Mouse (Mus musculus): ENCODE measurements around the gene Hist1h2bb. TPM values are rescaled to one million over a fixed set of nuclear protein-coding genes. Genes with fewer than 3 reads are reported as not detected.

The Hist1h2bb gene
- total and polyA plus RNA-seq, 3 experiments, result 3.2 to 2,278 TPM; not detected in 1

DNA sequence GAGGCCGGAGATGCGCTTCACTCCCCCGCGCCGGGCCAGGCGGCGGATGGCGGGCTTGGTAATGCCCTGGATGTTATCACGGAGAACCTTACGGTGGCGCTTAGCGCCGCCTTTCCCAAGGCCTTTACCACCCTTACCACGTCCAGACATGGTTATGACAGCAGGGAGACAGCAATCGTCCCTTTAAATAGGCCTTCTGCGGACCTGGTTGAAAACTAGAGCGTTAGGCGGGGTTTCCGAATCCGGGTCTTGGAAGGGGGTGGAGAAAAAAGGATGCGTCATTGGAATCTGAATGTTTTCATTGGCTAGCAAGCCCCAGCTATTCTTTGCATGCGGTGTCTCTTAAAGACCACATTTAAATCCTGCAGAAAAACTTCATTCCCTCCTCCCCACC lies 48.2 kb upstream of the Hist1h2bb start, which contains the start of gene Hist1h4c:
Gene Hist1h4c (minus strand): TSS at position 155 of the 394 bp plus-strand sequence.
- peak within 1 kb of the TSS; percentile 65 for H3K9ac ChIP-seq (ENCODE audit: control insufficient read depth, low read depth, low read length, poor library complexity, severe bottlenecking)
- H3K27me3 ChIP-seq (ENCODE audit: control insufficient read depth in 1 of 2, insufficient read depth in 2 of 2, low read length in 2 of 2), result no peaks in the 10 kb centered on the region
- peak; percentile 21; the same call in 1 of the 2 replicates for TF ChIP-seq TAL1 (IDR thresholded peaks at IDR 0.05; ENCODE audit: low read length)
- peak; percentile 100 for TF ChIP-seq POLR2A (IDR thresholded peaks at IDR 0.05; ENCODE audit: control insufficient read depth in 1 of 2, insufficient read depth in 1 of 2, low read depth in 1 of 2, low read length in 2 of 2, poor library complexity in 1 of 2)
- peak; percentile 99 for TF ChIP-seq TBP (IDR thresholded peaks at IDR 0.05; ENCODE audit: low read depth, low read length)
- peak in 1 of 3 experiments; percentile 15; a peak in 1 of 6 replicates for TF ChIP-seq CTCF (IDR thresholded peaks at IDR 0.05 in 2 of 3, conservative IDR thresholded peaks at IDR 0.05 in 1 of 3; ENCODE audit: control insufficient read depth in 1 of 3, insufficient read depth in 1 of 3, low read depth in 2 of 3, low read length in 3 of 3, poor library complexity in 1 of 3, severe bottlenecking in 1 of 3)
- TF ChIP-seq POLR2AphosphoS5 (IDR thresholded peaks at IDR 0.05; ENCODE audit: borderline replicate concordance, low read depth, low read length), result peak; percentile 99
- peak; percentile 18; the same call in 1 of the 2 replicates for TF ChIP-seq UBTF (IDR thresholded peaks at IDR 0.05; ENCODE audit: borderline replicate concordance, insufficient read depth, low read depth, low read length)
- no peak for TF ChIP-seq NRF1 (IDR thresholded peaks at IDR 0.05; ENCODE audit: insufficient read depth, low read depth, low read length, poor library complexity, severe bottlenecking)
- no peak for TF ChIP-seq GABPA (IDR thresholded peaks at IDR 0.05; ENCODE audit: low read depth, low read length)
- H3K36me3 ChIP-seq (ENCODE audit: control insufficient read depth in 1 of 2, insufficient read depth in 2 of 2, low read length in 2 of 2), result peaks cover 0 to 46% of the 10 kb centered on the region in 2 experiments; a peak in 2 of 4 replicates
- peaks cover 0 to 31% of the 10 kb centered on the region in 2 experiments; a peak in 2 of 4 replicates for H3K4me1 ChIP-seq (ENCODE audit: control insufficient read depth in 1 of 2, insufficient read depth in 2 of 2, low read length in 2 of 2)
- H3K27ac ChIP-seq (ENCODE audit: control insufficient read depth, low read depth, low read length), result peak within 1 kb of the TSS; percentile 95
- H3K79me2 ChIP-seq (ENCODE audit: control insufficient read depth, insufficient read depth, low read length, poor library complexity), result no peaks in the 10 kb centered on the region; the same call in 1 of the 2 replicates
- peak within 1 kb of the TSS; percentile 0 to 36; a peak in 3 of 4 replicates for H3K4me3 ChIP-seq (ENCODE audit: control insufficient read depth in 1 of 2, insufficient read depth in 1 of 2, low read depth in 2 of 2, low read length in 2 of 2)
- no peaks in the 10 kb centered on the region for H3K9me3 ChIP-seq (replicated peaks; ENCODE audit: insufficient read depth, low read length)
- peak; percentile 99 for DNase-seq (ENCODE audit: low read depth, low spot score)

- peak; percentile 66 for DNase-seq (ENCODE audit: low read depth, low spot score)
- no peak overlapping the region for H3K4me3 ChIP-seq (ENCODE audit: control insufficient read depth in 1 of 2, insufficient read depth in 1 of 2, low read depth in 2 of 2, low read length in 2 of 2)
- no peaks in the 10 kb centered on the region for H3K27me3 ChIP-seq (ENCODE audit: control insufficient read depth in 1 of 2, insufficient read depth in 2 of 2, low read length in 2 of 2)
- H3K4me1 ChIP-seq (ENCODE audit: control insufficient read depth in 1 of 2, insufficient read depth in 2 of 2, low read length in 2 of 2), result peaks cover 0 to 31% of the 10 kb centered on the region in 2 experiments; a peak in 2 of 4 replicates
- H3K36me3 ChIP-seq (ENCODE audit: control insufficient read depth in 1 of 2, insufficient read depth in 2 of 2, low read length in 2 of 2), result peaks cover 0 to 47% of the 10 kb centered on the region in 2 experiments; a peak in 2 of 4 replicates
- H3K9ac ChIP-seq (ENCODE audit: control insufficient read depth, low read depth, low read length, poor library complexity, severe bottlenecking), result peak overlapping the region; percentile 56
- no peaks in the 10 kb centered on the region for H3K9me3 ChIP-seq (replicated peaks; ENCODE audit: insufficient read depth, low read length)
- peak overlapping the region; percentile 63 for H3K27ac ChIP-seq (ENCODE audit: control insufficient read depth, low read depth, low read length)
- no peaks in the 10 kb centered on the region; the same call in 1 of the 2 replicates for H3K79me2 ChIP-seq (ENCODE audit: control insufficient read depth, insufficient read depth, low read length, poor library complexity)
- no peak for TF ChIP-seq POLR2AphosphoS2 (IDR thresholded peaks at IDR 0.05; ENCODE audit: low read length)
- no peak for TF ChIP-seq USF2 (IDR thresholded peaks at IDR 0.05; ENCODE audit: borderline replicate concordance in 1 of 2, insufficient read depth in 1 of 2, low read depth in 1 of 2, low read length in 2 of 2)
- TF ChIP-seq MAFK (IDR thresholded peaks at IDR 0.05; ENCODE audit: borderline replicate concordance, low read depth, low read length), result no peak
- TF ChIP-seq NRF1 (IDR thresholded peaks at IDR 0.05; ENCODE audit: insufficient read depth, low read depth, low read length, poor library complexity, severe bottlenecking), result no peak
- TF ChIP-seq MYC (IDR thresholded peaks at IDR 0.05; ENCODE audit: low read depth, low read length), result no peak
- no peak for TF ChIP-seq RCOR1 (IDR thresholded peaks at IDR 0.05; ENCODE audit: low read depth, low read length)
- no peak for TF ChIP-seq TAL1 (IDR thresholded peaks at IDR 0.05; ENCODE audit: low read length)
- TF ChIP-seq NELFE (IDR thresholded peaks at IDR 0.05; ENCODE audit: low read depth, low read length), result no peak
These were observed 47.5 kb upstream of the Hist1h2bb start for GRCm38 (mm10) chr13:23698996-23699395.

Measured in MEL (cell line).